Mouse (Mus musculus) neural tube, embryonic 14.5 days (tissue): ENCODE measurements around the gene Il5ra. TPM values are rescaled to one million over a fixed set of nuclear protein-coding genes. Genes with fewer than 3 reads are reported as not detected.
A peak's percentile ranks its signal among the peaks of the same experiment; 100 is the strongest.

Experiments used
- ATAC-seq: fragments of 200-750 bp; cut with Nextera tagmentation; 2 replicates; pipeline ENCODE4 v1.8.0; 2017; ENCODE audit warnings: low read depth, mild to moderate bottlenecking, moderate TSS enrichment, moderate library complexity
- H3K27ac ChIP-seq: fragments of 300-500 bp; sonication (generic); 2 replicates; pipeline ENCODE4 v1.5.1; 2014; ENCODE audit warnings: low read depth, mild to moderate bottlenecking, control low read depth, low read length, moderate library complexity, mixed read lengths
- H3K27me3 ChIP-seq: fragments of 300-500 bp; sonication (generic); 2 replicates; pipeline ENCODE4 v1.6.1; 2014; ENCODE audit warnings: low read length; ENCODE audit not compliant: control insufficient read depth, insufficient read depth
- H3K36me3 ChIP-seq: fragments of 300-500 bp; sonication (generic); 2 replicates; pipeline ENCODE4 v1.6.1; 2014; ENCODE audit warnings: low read length, mixed read lengths; ENCODE audit not compliant: control insufficient read depth, insufficient read depth
- H3K4me1 ChIP-seq: fragments of 300-500 bp; sonication (generic); 2 replicates; pipeline ENCODE4 v1.6.1; 2014; ENCODE audit warnings: low read length; ENCODE audit not compliant: control insufficient read depth, insufficient read depth
- H3K4me2 ChIP-seq: fragments of 300-500 bp; sonication (generic); 2 replicates; pipeline ENCODE4 v1.6.1; 2014; ENCODE audit warnings: mild to moderate bottlenecking, low read depth, low read length, control low read depth
- H3K4me3 ChIP-seq: fragments of 300-500 bp; sonication (generic); 2 replicates; pipeline ENCODE4 v1.5.1; 2014; ENCODE audit warnings: low read depth, low read length, control low read depth, mixed read lengths
- H3K9ac ChIP-seq: fragments of 300-500 bp; sonication (generic); replicated peaks from 2 replicates; pipeline ENCODE4 v1.6.1; 2014; ENCODE audit warnings: low read depth, mild to moderate bottlenecking, control low read depth, low read length, mixed read lengths
- H3K9me3 ChIP-seq: fragments of 300-500 bp; sonication (generic); 2 replicates; pipeline ENCODE4 v1.6.1; 2016; ENCODE audit warnings: low read length; ENCODE audit not compliant: control insufficient read depth
- WGBS: fragments of 180-500 bp; shearing (Covaris S2); extraction: QIAGEN DNeasy Blood & Tissue Kit; methylation state at CpG from one replicate; pipeline ENCODE4 v1.1.7; 2014; 5-methylcytosine and 5-hydroxymethylcytosine counted together
- polyA plus RNA-seq: library from polyadenylated mRNA; unstranded; fragments of >200 nt; fragmentation: Nextera tagmentation; extraction: Ambion mirVana; gene quantifications from 2 replicates; pipeline ENCODE4 v1.2.1, GENCODE M21; 2014

The Il5ra gene
- polyA plus RNA-seq, result 0.09 and 0.28 TPM in 2 replicates

DNA sequence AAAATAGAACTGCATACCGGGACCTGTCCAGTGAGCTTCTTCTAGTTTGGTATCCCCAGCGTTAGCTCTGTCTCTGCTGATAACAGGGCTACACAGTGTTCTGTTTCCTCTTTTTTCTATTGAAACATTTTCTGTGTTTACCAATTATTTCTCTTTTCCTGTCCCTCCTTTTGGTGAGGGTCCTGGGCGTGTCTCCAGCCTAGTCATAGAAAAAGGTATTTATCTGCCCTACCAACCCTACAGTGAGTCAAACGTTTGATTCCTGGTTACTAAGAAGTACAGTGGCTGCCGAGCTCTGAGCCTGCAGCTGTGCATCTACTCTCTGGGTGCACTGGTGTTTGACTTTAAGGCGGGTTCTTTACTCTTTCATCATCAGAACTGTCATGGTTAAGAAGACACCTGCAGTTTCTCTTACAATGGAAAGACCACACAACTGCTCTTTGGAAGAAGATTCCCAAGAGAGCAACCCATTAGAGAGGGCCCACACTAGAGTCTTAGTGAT, at the start of gene Il5ra:
TSS of gene Il5ra (minus strand) at position 151 of the 502 bp plus-strand sequence.
- Histone ChIP-seq H3K9ac (no peak within 1 kb of the TSS), H3K9me3 (no peaks in the 10 kb centered on the region), H3K4me3 (no peak within 1 kb of the TSS), H3K27me3 (no peaks in the 10 kb centered on the region), H3K36me3 (no peaks in the 10 kb centered on the region), H3K4me1 (no peaks in the 10 kb centered on the region), H3K4me2 (no peak within 1 kb of the TSS), H3K27ac (no peak within 1 kb of the TSS)
- 85% methylated on average over 6 of the region's 6 CpGs for WGBS
- ATAC-seq, result no peak

DNA sequence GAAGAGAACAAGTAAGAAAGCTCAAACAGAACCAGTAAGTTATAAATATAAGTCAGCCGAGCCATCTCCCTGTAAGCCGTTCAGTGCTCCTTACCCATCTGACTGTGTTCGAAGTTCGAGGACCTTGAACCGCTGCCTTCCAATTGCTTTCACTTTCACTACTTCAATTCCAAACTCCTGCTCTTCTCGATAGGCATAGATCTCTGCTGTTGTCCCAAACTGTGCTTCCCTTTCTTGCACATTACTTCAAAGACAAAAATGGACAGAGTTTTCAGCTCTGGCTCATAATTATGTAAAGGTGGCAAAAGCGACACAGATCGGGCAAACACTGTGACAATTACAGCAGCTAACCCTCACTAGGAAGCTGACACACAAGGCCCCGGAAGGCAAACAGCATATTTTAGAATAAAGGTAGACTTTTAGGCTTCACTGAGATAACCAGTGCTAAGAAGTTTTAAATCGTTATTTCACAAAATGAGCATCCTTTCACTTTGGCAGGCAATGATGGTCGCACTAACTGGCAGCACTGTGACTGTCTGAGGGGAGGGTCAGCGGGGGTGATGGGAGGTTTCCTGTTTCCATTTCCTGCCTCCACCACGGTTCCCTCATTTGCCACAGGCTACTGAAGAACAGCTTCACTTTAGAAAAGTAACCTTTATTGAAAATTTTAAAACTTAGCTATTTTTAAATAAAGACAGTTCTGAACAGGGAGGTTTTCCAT, 45.4 kb upstream of the Il5ra start:
- H3K36me3 ChIP-seq, result peaks cover 17% of the 10 kb centered on the region
- no peak for ATAC-seq
- WGBS, result 95% methylated on average over 13 of the region's 13 CpGs

DNA sequence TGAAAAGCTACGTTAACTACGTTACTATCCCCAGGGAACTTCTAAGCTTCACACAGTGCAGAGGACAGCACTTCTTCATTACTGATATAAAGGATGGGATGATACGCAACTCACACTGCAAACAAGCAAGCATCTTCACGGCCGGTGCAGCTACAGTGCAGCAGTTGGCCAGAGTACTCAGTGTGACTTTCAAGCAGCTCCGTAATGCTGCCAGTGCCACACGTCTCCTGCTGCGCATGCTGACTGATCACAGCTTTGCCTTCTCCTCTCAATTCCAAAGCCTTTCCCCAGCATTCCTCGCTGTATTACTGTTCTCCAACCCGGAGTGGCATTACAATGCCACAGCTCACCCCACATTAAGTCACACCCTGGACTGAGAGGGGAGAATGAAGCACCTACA, 44.8 kb upstream of the Il5ra start:
- 96% methylated on average over 10 of the region's 10 CpGs for WGBS
- Histone ChIP-seq H3K9ac (no peak overlapping the region), H3K4me1 (no peaks in the 10 kb centered on the region), H3K4me2 (no peak overlapping the region), H3K9me3 (no peaks in the 10 kb centered on the region), H3K27me3 (no peaks in the 10 kb centered on the region), H3K36me3 (peaks cover 18% of the 10 kb centered on the region), H3K4me3 (no peak overlapping the region), H3K27ac (no peak overlapping the region)
- ATAC-seq, result no peak

More for the DNA sequence above, 45.4 kb upstream of the Il5ra start:
- no peaks in the 10 kb centered on the region for H3K27me3 ChIP-seq
- no peak overlapping the region for H3K9ac ChIP-seq
- no peak overlapping the region for H3K27ac ChIP-seq
- H3K4me1 ChIP-seq, result peaks cover 5% of the 10 kb centered on the region
- H3K9me3 ChIP-seq, result no peaks in the 10 kb centered on the region
- H3K4me2 ChIP-seq, result no peak overlapping the region
- no peak overlapping the region for H3K4me3 ChIP-seq

GRCm38 (mm10) chr6:106793088-106793487, 44.3 kb upstream of the Il5ra start:
- H3K27me3 ChIP-seq, result no peaks in the 10 kb centered on the region
- no peak overlapping the region for H3K4me2 ChIP-seq
- H3K4me3 ChIP-seq, result no peak overlapping the region
- 95% methylated on average over 7 of the region's 7 CpGs for WGBS
- no peak for ATAC-seq
- H3K36me3 ChIP-seq, result peaks cover 23% of the 10 kb centered on the region
- H3K27ac ChIP-seq, result no peak overlapping the region
- no peaks in the 10 kb centered on the region for H3K9me3 ChIP-seq
- H3K9ac ChIP-seq, result no peak overlapping the region
- no peaks in the 10 kb centered on the region for H3K4me1 ChIP-seq

- no peaks in the 10 kb centered on the region for H3K4me1 ChIP-seq
- no peak for ATAC-seq
- H3K4me2 ChIP-seq, result no peak overlapping the region
- H3K36me3 ChIP-seq, result peaks cover 24% of the 10 kb centered on the region
- no peak overlapping the region for H3K27ac ChIP-seq
- H3K27me3 ChIP-seq, result no peaks in the 10 kb centered on the region
- no peaks in the 10 kb centered on the region for H3K9me3 ChIP-seq
- no peak overlapping the region for H3K9ac ChIP-seq
- no peak overlapping the region for H3K4me3 ChIP-seq
- 92% methylated on average over 5 of the region's 5 CpGs for WGBS
Observed at GRCm38 (mm10) chr6:106792486-106792885, 43.6 kb upstream of the Il5ra start.

- WGBS, result 97% methylated on average over 8 of the region's 8 CpGs
- no peaks in the 10 kb centered on the region for H3K9me3 ChIP-seq
- ATAC-seq, result no peak
- no peak overlapping the region for H3K4me3 ChIP-seq
- H3K27me3 ChIP-seq, result no peaks in the 10 kb centered on the region
- H3K27ac ChIP-seq, result no peak overlapping the region
- no peak overlapping the region for H3K9ac ChIP-seq
- no peak overlapping the region for H3K4me2 ChIP-seq
- H3K36me3 ChIP-seq, result peaks cover 24% of the 10 kb centered on the region
- no peaks in the 10 kb centered on the region for H3K4me1 ChIP-seq
Observed at GRCm38 (mm10) chr6:106791429-106791828, 42.6 kb upstream of the Il5ra start.

- ATAC-seq, result no peak
- Histone ChIP-seq H3K4me3 (no peak overlapping the region), H3K9me3 (no peaks in the 10 kb centered on the region), H3K4me2 (no peak overlapping the region), H3K27me3 (no peaks in the 10 kb centered on the region), H3K4me1 (no peaks in the 10 kb centered on the region), H3K9ac (no peak overlapping the region), H3K27ac (no peak overlapping the region), H3K36me3 (peaks cover 22% of the 10 kb centered on the region)
- 88% methylated on average over 3 of the region's 3 CpGs for whole genome bisulfite sequencing
Observed at GRCm38 (mm10) chr6:106787138-106787537, 38.3 kb upstream of the Il5ra start.

GRCm38 (mm10) chr6:106770046-106770445, 21.2 kb upstream of the Il5ra start:
- H3K9ac ChIP-seq, result peak overlapping the region; percentile 47
- ATAC-seq, result no peak
- no peaks in the 10 kb centered on the region for H3K36me3 ChIP-seq
- H3K27ac ChIP-seq, result no peak overlapping the region
- peaks cover 7% of the 10 kb centered on the region for H3K4me1 ChIP-seq
- 48% methylated on average over 4 of the region's 4 CpGs for WGBS
- H3K27me3 ChIP-seq, result no peaks in the 10 kb centered on the region
- H3K9me3 ChIP-seq, result no peaks in the 10 kb centered on the region
- H3K4me3 ChIP-seq, result peak overlapping the region; percentile 88
- peak overlapping the region; percentile 95 for H3K4me2 ChIP-seq

GRCm38 (mm10) chr6:106769290-106769866, 20.5 kb upstream of the Il5ra start:
- peaks cover 7% of the 10 kb centered on the region for H3K4me1 ChIP-seq
- no peaks in the 10 kb centered on the region for H3K9me3 ChIP-seq
- peak; percentile 80 for ATAC-seq
- peak overlapping the region; percentile 95 for H3K4me2 ChIP-seq
- H3K27ac ChIP-seq, result peak overlapping the region; percentile 55; the same call in 1 of the 2 replicates
- H3K36me3 ChIP-seq, result no peaks in the 10 kb centered on the region
- peak overlapping the region; percentile 47 for H3K9ac ChIP-seq
- under 1% methylated on average over 33 of the region's 33 CpGs for WGBS
- no peaks in the 10 kb centered on the region for H3K27me3 ChIP-seq
- H3K4me3 ChIP-seq, result peak overlapping the region; percentile 88
